In genomic region chr12:42006912-42007311, GRCm38 (mm10) we compare ENCODE assay signal across 27 mouse cellular contexts.
"Had no signal": no experiment of that assay in that cellular context is flagged by ENCODE, and none has a peak within 500 bp of the region (broad histone marks: within the 10 kb centered on the region; RNA-seq: fewer than 3 reads in every experiment).

No protein-coding gene starts in this region.

- H3K4me1 ChIP-seq: heart, embryonic 13.5 days; heart, embryonic 15.5 days; hindbrain, embryonic 13.5 days; hindbrain, embryonic 15.5 days; limb, embryonic 10.5 days; limb, embryonic 12.5 days; liver, embryonic 13.5 days; liver, embryonic 15.5 days had no signal

- H3K9me3 ChIP-seq: heart, embryonic 13.5 days; heart, embryonic 15.5 days; hindbrain, embryonic 13.5 days; hindbrain, embryonic 15.5 days; kidney, embryonic 15.5 days; limb, embryonic 10.5 days; limb, embryonic 12.5 days; liver, embryonic 13.5 days; liver, embryonic 15.5 days had no signal

- H3K4me3 ChIP-seq: heart, adult 2 months; heart, embryonic 13.5 days; heart, embryonic 15.5 days; hindbrain, embryonic 13.5 days; hindbrain, embryonic 15.5 days; kidney, embryonic 15.5 days; limb, embryonic 10.5 days; limb, embryonic 12.5 days; liver, embryonic 13.5 days; liver, embryonic 15.5 days had no signal

- ATAC-seq: hindbrain, postnatal 0 days; intestine, postnatal 0 days; liver, postnatal 0 days had no signal

- H3K36me3 ChIP-seq: heart, embryonic 13.5 days; heart, embryonic 15.5 days; hindbrain, embryonic 13.5 days; hindbrain, embryonic 15.5 days; kidney, embryonic 15.5 days; limb, embryonic 10.5 days; limb, embryonic 12.5 days; liver, embryonic 13.5 days; liver, embryonic 15.5 days had no signal

- H3K4me2 ChIP-seq: heart, embryonic 11.5 days; heart, embryonic 13.5 days; heart, embryonic 15.5 days; hindbrain, embryonic 13.5 days; hindbrain, embryonic 15.5 days; kidney, embryonic 15.5 days; limb, embryonic 12.5 days; liver, embryonic 11.5 days; liver, embryonic 13.5 days; liver, embryonic 15.5 days had no signal

- H3K9ac ChIP-seq: heart, embryonic 13.5 days; heart, embryonic 15.5 days; hindbrain, embryonic 13.5 days; hindbrain, embryonic 15.5 days; kidney, embryonic 15.5 days; limb, embryonic 12.5 days; liver, embryonic 13.5 days; liver, embryonic 15.5 days; liver, postnatal 0 days had no signal

- H3K27ac ChIP-seq: heart, adult 2 months; heart, embryonic 13.5 days; heart, embryonic 15.5 days; hindbrain, embryonic 13.5 days; hindbrain, embryonic 15.5 days; hindbrain, postnatal 0 days; kidney, embryonic 15.5 days; limb, embryonic 10.5 days; limb, embryonic 12.5 days; liver, embryonic 13.5 days; liver, embryonic 15.5 days had no signal

- DNase-seq: gastrocnemius, postnatal 14 days; gastrocnemius, postnatal 36 days; heart, adult 11 months; heart, adult 2 months; heart, postnatal 14 days; heart, postnatal 36 days; kidney, adult 2 months; kidney, adult 9 months; kidney, postnatal 14 days; kidney, postnatal 36 days; layer of hippocampus, adult 9-11 months; layer of hippocampus, postnatal 36 days; liver; liver, embryonic 13.5 days; liver, postnatal 0 days had no signal

- H3K27me3 ChIP-seq: heart, embryonic 13.5 days; heart, embryonic 15.5 days; hindbrain, embryonic 13.5 days; hindbrain, embryonic 15.5 days; kidney, embryonic 15.5 days; limb, embryonic 12.5 days; liver, embryonic 13.5 days; liver, embryonic 15.5 days had no signal
